Mouse (Mus musculus) left cerebral cortex, postnatal 14 days (tissue): ENCODE data around the gene Ghr. TPM values are rescaled to one million over a fixed set of nuclear protein-coding genes. Genes with fewer than 3 reads are reported as not detected.

Experiments used
- DNase-seq, 2 experiments: peaks; one replicate each; pipeline ENCODE4 v3.0.0; 2021 to 2022; ENCODE audit warnings: low spot score in 2 of 2, mixed read lengths in 1 of 2
- intact Hi-C: fragments of 180-260 bp; cut with DNase I; formaldehyde crosslinking; loops from one replicate; pipeline ENCODE4 v1.15.1; 2025
- long read RNA-seq, 2 experiments: library from polyadenylated mRNA; stranded (forward); transcript quantifications; one replicate each; pipeline ENCODE4 v2.0.0; 2021
- total RNA-seq, 2 experiments: library from RNA; stranded (reverse); gene quantifications; 2 replicates each; pipeline ENCODE4 v1.2.3; 2021

The Ghr gene
- total RNA-seq = 10 to 100 TPM; 12.4 to 12.7 TPM
- long read RNA-seq, experiment 1, full-length matches to known transcripts = 3 of 8 reads
- long read RNA-seq, experiment 1, partial matches to known transcripts = 3 of 8 reads
- long read RNA-seq, experiment 1, other reads (novel, unspliced or antisense) = 2 of 8 reads
- long read RNA-seq, experiment 2, full-length matches to known transcripts = 3 of 6 reads
- long read RNA-seq, experiment 2, partial matches to known transcripts = 2 of 6 reads
- long read RNA-seq, experiment 2, other reads (novel, unspliced or antisense) = 1 of 6 reads

- intact Hi-C loops = loop anchor here (2.0 to 10.0 kb wide), 3 partner anchors 142 to 378 kb away; no protein-coding TSS in a partner anchor
- DNase-seq = peak; percentile 90 to 93
These were observed at the start of gene Ghr for GRCm38 (mm10) chr15:3582807-3583636. Ghr (minus strand) TSS chr15:3583492.

DNA sequence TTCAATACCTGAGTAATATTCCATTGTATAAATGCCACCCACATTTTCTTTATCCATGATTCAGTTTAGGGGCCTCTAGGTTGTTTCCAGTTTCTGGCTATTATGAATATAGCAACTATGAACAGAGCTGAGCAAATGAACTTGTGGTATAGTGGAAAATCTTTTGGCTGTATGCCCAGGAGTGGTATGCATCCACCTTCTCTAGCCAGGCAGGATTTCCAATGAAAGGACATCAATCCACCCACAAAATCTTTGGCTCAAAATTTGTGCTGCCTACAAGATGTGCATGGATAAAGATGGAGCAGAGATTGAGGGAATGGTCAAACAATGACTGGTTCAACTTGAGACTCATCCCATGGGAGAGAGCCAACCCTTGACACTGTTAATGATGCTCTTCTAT, 39.5 kb upstream of the Ghr start:
- intact Hi-C loops = no loop called here
- DNase-seq = no peak

DNA sequence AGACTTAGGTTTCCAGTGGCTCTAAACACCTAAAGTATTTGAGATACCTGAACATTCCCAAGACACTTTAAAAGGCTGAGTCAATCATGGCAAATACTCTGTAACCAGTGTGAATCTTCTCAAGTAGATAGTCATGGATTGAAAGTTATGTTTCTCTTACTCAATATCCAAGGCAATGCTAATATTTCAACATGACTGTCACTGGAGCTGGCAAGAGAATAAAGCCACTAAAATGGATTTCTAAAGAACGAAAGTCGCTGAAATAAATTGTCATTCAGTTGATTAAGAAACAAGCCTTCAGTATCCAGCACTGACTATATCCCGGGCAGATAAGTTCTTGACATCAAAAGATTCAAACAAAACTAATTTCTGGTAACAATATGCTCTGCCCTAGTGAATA, 37.1 kb upstream of the Ghr start:
- DNase-seq = no peak
- intact Hi-C loops = no loop called here

GRCm38 (mm10) chr15:3618311-3618710, 35.0 kb upstream of the Ghr start:
- no peak for DNase-seq
- intact Hi-C loops = no loop called here

DNA sequence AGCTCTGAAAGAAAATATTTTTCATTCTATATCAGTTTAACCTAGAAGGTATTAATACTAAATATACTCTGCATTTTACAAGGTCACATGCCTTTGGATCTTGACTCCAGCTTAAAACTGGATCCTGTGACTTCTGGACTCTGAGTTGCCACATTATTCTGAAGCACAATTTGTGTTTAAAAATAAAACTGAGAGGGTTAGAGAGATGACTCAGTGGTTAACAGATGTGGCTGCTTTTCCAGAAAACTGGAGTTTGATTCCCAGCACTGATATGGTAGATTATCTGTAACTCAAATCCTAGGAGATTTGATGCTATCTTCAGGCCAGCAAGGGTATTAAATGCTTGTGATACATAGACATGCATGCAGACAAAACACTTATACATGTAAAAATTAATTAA, 28.7 kb upstream of the Ghr start:
- intact Hi-C loops = no loop called here
- DNase-seq = no peak

GRCm38 (mm10) chr15:3607951-3608350, 24.7 kb upstream of the Ghr start:
- DNase-seq = no peak
- intact Hi-C loops = no loop called here

DNA sequence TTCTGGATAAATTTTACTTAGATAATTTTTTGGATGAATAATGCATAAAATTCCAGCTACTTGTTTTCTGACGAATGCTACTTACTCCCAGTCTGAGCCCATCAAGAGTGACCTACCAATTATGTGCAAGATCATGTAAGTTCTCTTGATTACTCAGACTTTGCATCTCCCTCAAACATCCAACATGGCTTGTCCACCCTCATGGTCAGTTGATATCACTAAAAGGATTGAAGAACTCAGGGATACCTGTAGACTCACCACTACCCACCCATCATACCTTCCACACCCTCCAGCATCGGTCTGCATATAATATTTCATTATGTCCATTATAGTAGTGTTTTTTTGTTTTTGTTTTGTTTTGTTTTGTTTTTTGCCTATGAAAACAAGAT, 18.8 kb upstream of the Ghr start:
- intact Hi-C loops = no loop called here
- DNase-seq = no peak

DNA sequence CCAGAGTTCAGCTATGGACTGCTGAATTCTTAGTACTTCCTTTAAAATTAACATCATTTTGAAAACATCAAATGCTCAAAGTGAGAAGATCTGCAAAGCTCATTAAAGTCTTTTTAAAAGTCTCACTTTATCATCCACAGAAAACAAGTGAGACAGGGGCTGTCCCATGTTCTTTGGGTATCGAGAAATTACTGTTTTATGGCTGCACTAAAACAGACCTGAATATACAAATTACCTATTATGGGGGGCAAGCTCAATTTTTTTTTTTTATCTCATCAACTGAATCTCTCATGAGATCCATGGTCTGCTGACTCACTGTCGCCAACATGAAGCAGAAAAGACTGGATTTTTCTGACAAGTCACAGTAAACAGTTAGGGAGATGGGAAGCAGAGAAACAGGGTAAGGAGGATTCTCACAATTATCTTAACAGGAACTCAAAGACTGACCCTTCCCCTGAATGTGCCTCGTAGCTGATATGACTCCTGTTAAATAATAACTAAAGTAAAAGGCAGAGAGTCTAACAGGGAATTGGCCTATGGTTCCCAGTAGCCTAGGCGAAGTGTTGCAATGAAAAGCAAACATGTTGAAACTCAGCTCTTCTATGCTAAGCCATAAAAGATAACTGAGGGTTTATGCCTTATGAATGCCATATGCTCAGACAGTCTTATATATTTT, 18.3 kb upstream of the Ghr start:
- intact Hi-C loops = no loop called here
- no peak for DNase-seq

DNA sequence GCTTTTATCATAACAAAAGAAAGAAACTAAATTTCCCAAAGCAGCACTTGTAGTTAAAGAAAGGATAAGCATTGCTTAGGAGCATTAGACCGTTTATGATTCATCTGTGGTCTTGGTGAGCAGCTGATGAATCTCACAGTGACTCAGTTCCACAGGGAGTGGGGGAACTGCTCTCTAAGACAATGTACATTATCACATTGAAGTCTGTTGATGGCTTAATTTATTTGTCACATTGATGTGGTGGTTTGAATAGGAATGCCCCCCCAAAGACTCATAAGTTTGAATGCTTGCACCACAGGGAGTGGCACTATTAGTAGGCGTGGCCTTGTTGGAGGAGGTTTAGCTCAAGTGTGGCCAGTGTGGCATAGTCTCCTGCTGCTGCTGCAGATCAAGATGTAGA, 4.6 kb upstream of the Ghr start:
- intact Hi-C loops = loop anchor here (5.0 to 10.0 kb wide), 2 partner anchors 291 to 383 kb away; no protein-coding TSS in a partner anchor
- no peak for DNase-seq

DNA sequence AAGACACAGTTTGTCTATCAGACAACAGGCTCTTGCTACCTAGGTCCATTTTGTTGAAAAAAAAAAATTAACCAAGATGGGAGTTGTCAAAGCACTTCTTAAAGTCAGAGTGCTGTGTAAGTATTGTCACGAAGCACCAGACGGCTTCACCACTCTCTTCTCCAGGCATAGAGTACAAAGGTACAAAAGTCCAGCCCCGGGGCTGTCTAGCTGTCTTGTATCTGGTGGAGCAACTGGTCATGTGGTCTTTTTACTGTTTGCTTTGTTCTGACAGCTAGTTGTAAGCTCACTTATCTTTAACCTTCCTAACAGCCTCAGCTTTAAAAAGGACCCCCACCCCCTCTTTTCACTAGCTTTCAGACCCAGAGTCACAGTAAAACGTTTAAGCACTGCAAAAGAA, 1.1 kb upstream of the Ghr start:
- DNase-seq = no peak
- intact Hi-C loops = loop anchor here (10.0 kb wide), 1 partner anchor 380 kb away; no protein-coding TSS in a partner anchor

DNA sequence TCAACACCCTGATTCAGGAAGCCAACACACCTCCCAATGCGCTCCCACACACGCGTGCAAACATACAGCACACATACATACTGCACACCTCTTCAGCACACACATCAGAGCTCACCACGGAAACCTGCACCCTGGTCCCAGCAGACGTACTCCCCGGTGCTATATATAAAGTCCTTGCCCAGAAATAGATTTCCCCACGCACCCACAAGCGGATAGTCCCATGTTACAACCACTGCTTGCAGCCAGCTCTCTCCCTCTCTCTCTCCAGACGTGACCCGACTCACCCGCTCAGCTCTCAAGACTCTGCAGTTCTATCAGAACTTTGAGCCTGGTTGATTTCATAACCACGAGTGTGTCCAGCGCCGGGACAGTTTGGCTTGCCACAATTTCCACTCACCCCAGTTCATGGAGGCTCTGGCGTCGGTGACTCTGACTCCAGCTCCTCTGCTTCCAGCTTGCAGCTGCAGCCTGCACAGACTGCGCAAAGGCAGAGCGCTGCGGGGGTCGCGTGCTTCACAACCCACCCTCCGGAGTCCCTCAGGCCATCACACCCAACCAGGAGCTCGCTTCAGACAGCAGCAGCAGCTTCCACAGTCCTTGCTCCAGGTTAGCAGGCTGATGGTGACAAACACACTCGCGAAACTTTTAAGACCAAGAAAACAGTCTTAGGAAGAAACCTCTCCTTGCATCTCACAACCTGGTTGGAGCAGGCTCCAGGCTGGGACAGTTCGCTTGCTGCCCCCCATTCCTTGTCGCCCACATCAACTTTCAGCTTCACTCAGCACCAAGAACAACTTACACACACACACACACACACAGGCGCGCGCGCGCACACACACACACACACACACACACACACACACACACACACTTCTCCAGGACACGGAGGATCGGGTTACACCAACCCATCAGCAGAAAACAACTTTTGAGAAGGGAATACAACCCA, 1.2 kb downstream of the Ghr start:
- intact Hi-C loops = loop anchor here (2.0 to 10.0 kb wide), 3 partner anchors 141 to 377 kb away; no protein-coding TSS in a partner anchor
- DNase-seq = peak; percentile 33 to 53

DNA sequence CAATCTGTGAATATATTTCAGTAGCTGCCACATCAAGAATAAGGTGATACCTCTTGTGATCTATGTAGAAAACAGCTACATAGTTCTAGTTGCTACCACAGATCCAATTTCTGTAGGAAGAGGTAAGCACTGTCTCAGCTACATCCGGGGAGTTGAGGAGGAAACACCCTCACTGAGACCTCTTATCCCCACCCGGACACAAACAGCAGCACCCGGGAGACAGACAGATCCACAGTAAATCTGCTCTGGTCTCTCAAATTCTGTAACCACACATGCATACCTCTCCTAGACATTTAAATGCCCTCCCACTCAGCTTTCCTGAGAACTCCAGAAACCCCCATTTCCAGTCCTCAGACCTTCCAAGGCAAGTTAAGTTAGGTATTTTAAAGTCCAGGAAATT, 2.0 kb downstream of the Ghr start:
- DNase-seq = no peak
- intact Hi-C loops = loop anchor here (10.0 kb wide), 1 partner anchor 377 kb away; no protein-coding TSS in a partner anchor

DNA sequence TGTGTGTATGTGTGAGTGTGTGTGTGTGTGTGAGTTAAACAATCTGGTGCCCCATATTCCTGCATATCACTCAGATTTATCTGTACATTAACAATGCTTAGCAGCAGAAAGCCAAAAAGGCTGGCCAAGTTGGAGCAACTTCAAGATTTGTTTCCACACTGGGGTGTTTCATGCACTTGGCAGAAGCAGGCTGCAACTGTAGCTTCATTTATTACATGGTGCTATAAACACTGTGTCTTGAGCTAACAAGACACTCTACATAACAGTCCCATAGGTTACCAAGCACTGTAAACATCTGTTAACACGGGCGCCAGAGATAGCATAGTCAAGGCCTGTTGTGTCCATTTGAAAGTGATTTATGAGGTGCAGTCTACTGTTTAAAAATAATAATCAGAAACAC, 3.1 kb downstream of the Ghr start:
- DNase-seq = no peak
- intact Hi-C loops = loop anchor here (10.0 kb wide), 1 partner anchor 375 kb away; no protein-coding TSS in a partner anchor

DNA sequence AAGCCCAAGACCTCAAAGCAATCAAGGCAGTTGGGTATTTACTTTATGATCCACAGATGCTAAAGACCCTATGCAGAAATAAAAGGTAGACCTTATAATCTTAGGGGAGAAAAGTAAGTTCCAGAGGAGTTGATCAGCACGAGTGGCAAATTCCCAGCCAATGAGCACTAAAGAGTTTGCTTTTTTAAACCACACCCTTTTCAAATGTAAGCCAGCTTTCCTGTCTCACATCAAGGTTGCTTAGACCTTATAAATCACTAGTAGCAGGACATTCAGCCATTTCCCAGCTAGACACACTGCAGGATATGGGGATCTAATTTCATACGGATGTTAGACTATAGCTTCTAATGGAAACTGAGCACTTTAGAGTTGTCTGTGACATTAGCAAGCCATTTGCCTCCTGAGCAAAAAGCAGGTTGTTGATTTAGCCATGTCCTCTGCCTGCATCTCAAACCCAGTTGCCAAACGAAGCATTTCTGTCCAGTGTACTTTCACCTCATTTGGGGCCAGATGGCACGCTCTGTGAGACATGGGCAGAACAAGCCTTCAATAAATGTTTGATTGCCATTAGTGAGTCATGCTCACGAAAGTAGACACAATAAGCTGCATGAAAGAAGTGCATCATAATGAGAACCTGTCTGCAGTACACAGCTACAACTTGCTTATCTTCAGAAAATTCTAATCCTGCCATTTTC, 4.9 kb downstream of the Ghr start:
- no peak for DNase-seq
- intact Hi-C loops = no loop called here

- intact Hi-C loops = no loop called here
- DNase-seq = no peak
These were observed 14.0 kb downstream of the Ghr start for GRCm38 (mm10) chr15:3569178-3569903.

DNA sequence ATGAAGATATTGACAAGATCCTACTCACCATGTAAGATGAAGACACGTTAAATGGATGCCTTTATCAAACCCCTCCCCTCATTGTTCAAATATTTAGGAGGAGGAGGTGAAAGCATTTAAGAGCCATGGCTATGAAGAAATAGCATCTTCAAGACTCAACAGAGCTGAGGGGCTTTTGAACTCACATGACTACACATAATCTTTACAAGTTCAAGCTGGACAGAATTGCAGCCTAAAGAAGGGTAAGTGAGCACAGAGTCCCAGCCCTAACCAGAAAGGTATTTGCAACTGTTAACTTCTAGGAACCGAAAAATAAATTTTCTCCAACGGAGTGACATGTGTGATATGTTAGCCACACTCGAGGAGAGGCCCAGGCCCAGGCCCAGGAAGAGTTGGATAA, 18.7 kb downstream of the Ghr start:
- no peak for DNase-seq
- intact Hi-C loops = no loop called here

GRCm38 (mm10) chr15:3563929-3564516, 19.3 kb downstream of the Ghr start:
- no peak for DNase-seq
- intact Hi-C loops = no loop called here
